Mouse (Mus musculus): ENCODE results near the gene Tfap2d. TPM values are rescaled to one million over a fixed set of nuclear protein-coding genes. Genes with fewer than 3 reads are reported as not detected.

The Tfap2d gene
- polyA plus RNA-seq, 1 experiment = not detected

GRCm38 (mm10) chr1:19104143-19104857 lies 1.5 kb downstream of the Tfap2d start:
- H3K36me3 ChIP-seq (ENCODE audit: control insufficient read depth, insufficient read depth, low read length) = no peaks in the 10 kb centered on the region
- no peak overlapping the region for H3K4me3 ChIP-seq (ENCODE audit: extremely low read depth, insufficient read depth, insufficient read length)
- WGBS = 7% methylated on average over 40 of the region's 40 CpGs
- no peak for DNase-seq (ENCODE audit: low read depth in 1 of 2, low spot score in 2 of 2)
- H3K4me1 ChIP-seq (ENCODE audit: control insufficient read depth, insufficient read depth, insufficient read length) = no peaks in the 10 kb centered on the region
- H3K27ac ChIP-seq (ENCODE audit: insufficient read depth, low read length) = no peak overlapping the region
- H3K27me3 ChIP-seq (ENCODE audit: control insufficient read depth, insufficient read depth, low read length) = no peaks in the 10 kb centered on the region
- TF ChIP-seq CTCF (IDR thresholded peaks at IDR 0.05; ENCODE audit: extremely low read depth, insufficient read depth, insufficient read length, insufficient replicate concordance) (no peak), POLR2A (IDR thresholded peaks at IDR 0.05; ENCODE audit: low read depth, low read length) (no peak)

GRCm38 (mm10) chr1:19106401-19106800 lies 3.6 kb downstream of the Tfap2d start:
- Histone ChIP-seq H3K27me3 (ENCODE audit: control insufficient read depth, insufficient read depth, low read length) (no peaks in the 10 kb centered on the region), H3K36me3 (ENCODE audit: control insufficient read depth, insufficient read depth, low read length) (no peaks in the 10 kb centered on the region), H3K4me3 (ENCODE audit: extremely low read depth, insufficient read depth, insufficient read length) (no peak overlapping the region), H3K4me1 (ENCODE audit: control insufficient read depth, insufficient read depth, insufficient read length) (no peaks in the 10 kb centered on the region), H3K27ac (ENCODE audit: insufficient read depth, low read length) (no peak overlapping the region)
- WGBS = 8% methylated on average over 4 of the region's 4 CpGs
- TF ChIP-seq POLR2A (IDR thresholded peaks at IDR 0.05; ENCODE audit: low read depth, low read length) (no peak), CTCF (IDR thresholded peaks at IDR 0.05; ENCODE audit: extremely low read depth, insufficient read depth, insufficient read length, insufficient replicate concordance) (no peak)
- no peak for DNase-seq (ENCODE audit: low read depth in 1 of 2, low spot score in 2 of 2)

GRCm38 (mm10) chr1:19106841-19107800 lies 4.3 kb downstream of the Tfap2d start:
- DNase-seq (ENCODE audit: low read depth in 1 of 2, low spot score in 2 of 2) = no peak
- no peak for TF ChIP-seq CTCF (IDR thresholded peaks at IDR 0.05; ENCODE audit: extremely low read depth, insufficient read depth, insufficient read length, insufficient replicate concordance)
- no peak for TF ChIP-seq POLR2A (IDR thresholded peaks at IDR 0.05; ENCODE audit: low read depth, low read length)
- H3K36me3 ChIP-seq (ENCODE audit: control insufficient read depth, insufficient read depth, low read length) = no peaks in the 10 kb centered on the region
- WGBS = 4% methylated on average over 13 of the region's 13 CpGs
- no peak overlapping the region for H3K27ac ChIP-seq (ENCODE audit: insufficient read depth, low read length)
- no peaks in the 10 kb centered on the region for H3K27me3 ChIP-seq (ENCODE audit: control insufficient read depth, insufficient read depth, low read length)
- no peak overlapping the region for H3K4me3 ChIP-seq (ENCODE audit: extremely low read depth, insufficient read depth, insufficient read length)
- no peaks in the 10 kb centered on the region for H3K4me1 ChIP-seq (ENCODE audit: control insufficient read depth, insufficient read depth, insufficient read length)

GRCm38 (mm10) chr1:19107801-19108200 lies 5.0 kb downstream of the Tfap2d start:
- H3K27ac ChIP-seq (ENCODE audit: insufficient read depth, low read length) = no peak overlapping the region
- 4% methylated on average over 3 of the region's 3 CpGs for WGBS

GRCm38 (mm10) chr1:19109711-19110110 lies 6.9 kb downstream of the Tfap2d start:
- no peak for DNase-seq (ENCODE audit: low read depth in 1 of 2, low spot score in 2 of 2)
- WGBS = 5% methylated on average over 16 of the region's 16 CpGs
- TF ChIP-seq CTCF (IDR thresholded peaks at IDR 0.05; ENCODE audit: extremely low read depth, insufficient read depth, insufficient read length, insufficient replicate concordance) (no peak), POLR2A (IDR thresholded peaks at IDR 0.05; ENCODE audit: low read depth, low read length) (no peak)

More at GRCm38 (mm10) chr1:19107801-19108200, 5.0 kb downstream of the Tfap2d start:
- Histone ChIP-seq H3K4me1 (ENCODE audit: control insufficient read depth, insufficient read depth, insufficient read length) (no peaks in the 10 kb centered on the region), H3K27me3 (ENCODE audit: control insufficient read depth, insufficient read depth, low read length) (no peaks in the 10 kb centered on the region), H3K4me3 (ENCODE audit: extremely low read depth, insufficient read depth, insufficient read length) (no peak overlapping the region), H3K36me3 (ENCODE audit: control insufficient read depth, insufficient read depth, low read length) (no peaks in the 10 kb centered on the region)
- DNase-seq (ENCODE audit: low read depth in 1 of 2, low spot score in 2 of 2) = no peak
- TF ChIP-seq POLR2A (IDR thresholded peaks at IDR 0.05; ENCODE audit: low read depth, low read length) (no peak), CTCF (IDR thresholded peaks at IDR 0.05; ENCODE audit: extremely low read depth, insufficient read depth, insufficient read length, insufficient replicate concordance) (no peak)

GRCm38 (mm10) chr1:19110211-19110610 lies 7.4 kb downstream of the Tfap2d start:
- Histone ChIP-seq H3K36me3 (ENCODE audit: control insufficient read depth, insufficient read depth, low read length) (no peaks in the 10 kb centered on the region), H3K4me1 (ENCODE audit: control insufficient read depth, insufficient read depth, insufficient read length) (no peaks in the 10 kb centered on the region), H3K27ac (ENCODE audit: insufficient read depth, low read length) (no peak overlapping the region), H3K4me3 (ENCODE audit: extremely low read depth, insufficient read depth, insufficient read length) (no peak overlapping the region), H3K27me3 (ENCODE audit: control insufficient read depth, insufficient read depth, low read length) (no peaks in the 10 kb centered on the region)
- DNase-seq (ENCODE audit: low read depth in 1 of 2, low spot score in 2 of 2) = no peak
- WGBS = 8% methylated on average over 5 of the region's 5 CpGs
- TF ChIP-seq POLR2A (IDR thresholded peaks at IDR 0.05; ENCODE audit: low read depth, low read length) (no peak), CTCF (IDR thresholded peaks at IDR 0.05; ENCODE audit: extremely low read depth, insufficient read depth, insufficient read length, insufficient replicate concordance) (no peak)

More at GRCm38 (mm10) chr1:19109711-19110110, 6.9 kb downstream of the Tfap2d start:
- Histone ChIP-seq H3K4me1 (ENCODE audit: control insufficient read depth, insufficient read depth, insufficient read length) (no peaks in the 10 kb centered on the region), H3K36me3 (ENCODE audit: control insufficient read depth, insufficient read depth, low read length) (no peaks in the 10 kb centered on the region), H3K4me3 (ENCODE audit: extremely low read depth, insufficient read depth, insufficient read length) (no peak overlapping the region), H3K27me3 (ENCODE audit: control insufficient read depth, insufficient read depth, low read length) (no peaks in the 10 kb centered on the region), H3K27ac (ENCODE audit: insufficient read depth, low read length) (no peak overlapping the region)
